Mouse (Mus musculus) cerebellum, adult 2 months (tissue): ENCODE measurements at regions not wholly inside any gene's neighbourhood (a gene's known extent, or its start where the extent isn't known, plus 50 kb on each side); places are given as distances from the start of the nearest gene placed in this dataset.
"Not testable (repeated sequence)": the region's sequence is repeated elsewhere in the genome, so short reads cannot be mapped to it uniquely, and the experiment has no call there.

Experiments
- DNase-seq, 2 experiments: peaks; one replicate each; pipeline ENCODE4 v3.0.0; 2021
- H3K27ac ChIP-seq: fragments of 200-500 bp; 2 replicates; pipeline ENCODE4 v1.5.1; 2012; ENCODE audit warnings: low read length, control low read depth, inconsistent platforms; ENCODE audit not compliant: insufficient read depth
- H3K27me3 ChIP-seq: fragments of 200-500 bp; 2 replicates; pipeline ENCODE4 v1.6.1; 2012; ENCODE audit warnings: inconsistent platforms, mild to moderate bottlenecking, low read length, moderate library complexity; ENCODE audit not compliant: control insufficient read depth, insufficient read depth
- H3K4me1 ChIP-seq: fragments of 200-500 bp; 2 replicates; pipeline ENCODE4 v1.6.1; 2011; ENCODE audit warnings: low read length; ENCODE audit not compliant: control insufficient read depth, insufficient read depth
- H3K4me3 ChIP-seq: fragments of 200-500 bp; replicated peaks from 2 replicates; pipeline ENCODE3; 2011; ENCODE audit warnings: mild to moderate bottlenecking, low read depth, low read length, control low read depth; ENCODE audit not compliant: insufficient read depth
- CTCF ChIP-seq: fragments of 200-500 bp; IDR thresholded peaks from 2 replicates; pipeline ENCODE4 v1.5.1; 2011; ENCODE audit warnings: low read depth, mild to moderate bottlenecking, control low read depth, low read length, moderate library complexity, borderline replicate concordance; ENCODE audit not compliant: insufficient read depth
- POLR2A ChIP-seq: fragments of 200-500 bp; IDR thresholded peaks from 2 replicates; pipeline ENCODE4 v1.6.1; 2011; ENCODE audit warnings: low read length, control low read depth, borderline replicate concordance; ENCODE audit not compliant: insufficient read depth
- WGBS: fragments of 180-500 bp; shearing (Covaris S2); methylation state at CpG from one replicate; pipeline ENCODE4 v1.1.7; 2018; 5-methylcytosine and 5-hydroxymethylcytosine counted together

DNA sequence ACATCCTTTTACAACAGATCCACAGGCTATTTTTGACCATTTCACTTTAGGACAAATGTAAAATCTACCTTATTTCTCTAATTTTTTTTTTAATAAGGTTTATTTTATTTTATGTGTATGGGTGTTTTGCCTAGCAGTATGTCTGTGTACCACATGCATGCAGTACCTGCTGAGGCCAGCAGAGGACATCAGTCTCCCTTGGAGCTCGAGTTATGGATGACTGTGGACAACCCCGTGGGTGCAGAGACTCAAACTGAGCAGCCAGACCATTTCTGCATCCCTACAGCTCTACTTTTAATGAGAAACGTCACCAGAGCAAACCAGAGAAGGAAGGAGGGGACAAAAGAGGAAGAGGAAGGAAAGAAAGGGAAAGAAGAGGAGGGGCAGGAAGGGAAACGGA is 125.9 kb upstream of the Trim24 start:
- no peaks in the 10 kb centered on the region for H3K27me3 ChIP-seq
- no peak overlapping the region for H3K27ac ChIP-seq
- no peaks in the 10 kb centered on the region for H3K4me1 ChIP-seq
- TF ChIP-seq POLR2A (no peak), CTCF (peak; percentile 13; the same call in 1 of the 2 replicates)
- H3K4me3 ChIP-seq = no peak overlapping the region
- 65% methylated on average over 4 of the region's 4 CpGs for WGBS
- DNase-seq = no peak

GRCm38 (mm10) chr6:37745393-37746100 is 125.1 kb upstream of the Trim24 start:
- H3K4me3 ChIP-seq = no peak overlapping the region
- no peak for DNase-seq
- no peaks in the 10 kb centered on the region for H3K27me3 ChIP-seq
- 94% methylated on average over 11 of the region's 11 CpGs for WGBS
- TF ChIP-seq CTCF = no peak
- no peak for TF ChIP-seq POLR2A
- no peaks in the 10 kb centered on the region for H3K4me1 ChIP-seq
- H3K27ac ChIP-seq = no peak overlapping the region

DNA sequence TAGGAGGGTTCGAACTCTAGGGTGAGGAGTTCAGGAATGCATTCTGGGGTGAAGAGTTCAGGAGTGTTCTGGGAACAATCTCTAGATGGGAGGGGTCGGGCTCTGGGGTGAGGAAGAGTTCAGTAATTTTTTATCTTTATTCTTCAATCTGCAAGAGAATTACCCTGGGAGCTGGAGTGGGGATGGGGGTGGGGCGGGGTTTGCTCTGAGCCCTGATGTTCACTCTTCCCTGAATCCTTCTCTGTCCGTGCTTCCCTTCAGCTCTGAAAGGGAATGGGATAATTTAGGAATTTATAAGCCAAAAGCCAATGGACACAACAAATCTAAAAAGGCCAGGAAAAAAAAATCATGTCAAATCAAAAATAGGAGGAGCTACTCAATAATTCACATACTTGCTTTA is 122.8 kb upstream of the Trim24 start:
- not testable (repeated sequence) for H3K27me3 ChIP-seq, H3K4me1 ChIP-seq, DNase-seq, H3K4me3 ChIP-seq, H3K27ac ChIP-seq
- 84% methylated on average over 4 of the region's 4 CpGs for WGBS

- WGBS = 65% methylated on average over 8 of the region's 8 CpGs
- DNase-seq = no peak
- no peaks in the 10 kb centered on the region; the same call in 1 of the 2 replicates for H3K4me1 ChIP-seq
- TF ChIP-seq CTCF (no peak), POLR2A (no peak)
- H3K27ac ChIP-seq = no peak overlapping the region
- H3K4me3 ChIP-seq = no peak overlapping the region
- no peaks in the 10 kb centered on the region for H3K27me3 ChIP-seq
Observed at GRCm38 (mm10) chr6:37748296-37748980, 122.2 kb upstream of the Trim24 start.

DNA sequence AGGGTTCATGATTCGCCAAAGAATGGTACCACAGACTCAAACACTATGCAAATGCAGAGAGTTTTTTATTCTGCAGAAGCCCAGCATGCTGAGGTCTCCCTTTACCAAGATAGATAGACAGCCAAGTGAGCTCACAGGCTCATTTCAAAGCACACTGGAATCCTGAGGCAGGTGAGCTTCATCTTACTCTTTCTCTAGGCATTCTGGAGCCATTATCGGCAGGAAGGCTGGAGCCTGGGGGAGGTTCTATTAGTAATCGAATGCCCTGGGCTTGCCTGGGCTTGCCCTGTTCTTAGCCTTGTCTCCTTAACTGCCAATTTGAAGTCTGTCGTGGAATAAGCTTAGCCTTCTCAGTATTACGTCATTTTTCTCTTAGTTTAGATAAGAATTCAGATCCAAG is 121.6 kb upstream of the Trim24 start:
- TF ChIP-seq CTCF (no peak), POLR2A (no peak)
- no peak overlapping the region for H3K4me3 ChIP-seq
- no peaks in the 10 kb centered on the region for H3K27me3 ChIP-seq
- no peaks in the 10 kb centered on the region; the same call in 1 of the 2 replicates for H3K4me1 ChIP-seq
- DNase-seq = no peak
- no peak overlapping the region for H3K27ac ChIP-seq
- 90% methylated on average over 5 of the region's 5 CpGs for WGBS

DNA sequence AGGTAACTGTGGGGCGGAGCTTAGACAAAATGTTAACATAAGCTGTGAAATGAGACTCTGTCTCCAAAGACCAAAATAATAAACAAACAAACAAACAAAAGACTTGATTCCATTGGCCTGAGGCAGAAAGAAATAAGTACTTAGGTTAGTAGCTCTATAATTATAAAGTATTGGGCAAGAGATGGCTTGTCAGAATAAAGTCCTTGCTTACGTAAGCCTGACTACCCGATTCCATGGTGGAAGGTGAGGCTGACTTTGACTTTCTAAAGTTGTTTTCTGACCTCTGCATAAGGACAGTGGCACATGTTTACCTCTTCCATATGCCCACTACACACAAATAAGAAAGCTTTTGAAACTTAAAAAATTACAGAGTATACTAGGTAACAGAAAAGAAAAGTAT is 120.3 kb upstream of the Trim24 start:
- H3K4me1 ChIP-seq = no peaks in the 10 kb centered on the region; the same call in 1 of the 2 replicates
- no peak overlapping the region for H3K27ac ChIP-seq
- TF ChIP-seq POLR2A (no peak), CTCF (no peak)
- no peaks in the 10 kb centered on the region for H3K27me3 ChIP-seq
- WGBS = 98% methylated on average over 3 of the region's 3 CpGs
- DNase-seq = no peak
- no peak overlapping the region for H3K4me3 ChIP-seq

- no peak for TF ChIP-seq POLR2A
- TF ChIP-seq CTCF = no peak
- H3K27ac ChIP-seq = no peak overlapping the region
- DNase-seq = no peak
- H3K4me3 ChIP-seq = no peak overlapping the region
- H3K27me3 ChIP-seq = no peaks in the 10 kb centered on the region
- H3K4me1 ChIP-seq = no peaks in the 10 kb centered on the region; the same call in 1 of the 2 replicates
Observed at GRCm38 (mm10) chr6:37751701-37752100, 118.9 kb upstream of the Trim24 start.

DNA sequence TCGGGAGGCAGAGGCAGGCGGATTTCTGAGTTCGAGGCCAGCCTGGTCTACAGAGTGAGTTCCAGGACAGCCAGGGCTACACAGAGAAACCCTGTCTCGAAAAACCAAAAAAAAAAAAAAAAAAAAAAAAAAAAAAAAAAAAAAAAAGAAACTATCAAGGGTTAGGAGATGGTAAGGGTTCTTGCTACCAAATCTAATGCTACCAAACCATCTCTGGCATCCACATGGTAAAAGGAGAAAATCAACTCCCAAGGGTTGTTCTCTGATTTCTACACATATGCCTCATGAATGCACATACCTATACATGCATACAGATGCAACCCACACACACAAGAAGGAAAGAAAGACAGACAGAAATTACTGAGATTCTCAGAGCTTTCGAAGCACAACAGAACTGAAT is 109.6 kb upstream of the Trim24 start:
- H3K4me3 ChIP-seq, DNase-seq, H3K4me1 ChIP-seq, H3K27ac ChIP-seq, H3K27me3 ChIP-seq: not testable (repeated sequence)
- WGBS = 94% methylated on average over 4 of the region's 5 CpGs
